Mouse (Mus musculus) spleen, adult 2 months (tissue): ENCODE data around the gene 5830473C10Rik.

Source experiments
- CTCF ChIP-seq: fragments of 200-500 bp; IDR thresholded peaks from 2 replicates; pipeline ENCODE4 v1.5.1; 2011; ENCODE audit warnings: mild to moderate bottlenecking, inconsistent platforms; ENCODE audit not compliant: insufficient read depth, insufficient read length, insufficient replicate concordance; ENCODE audit errors: extremely low read depth
- POLR2A ChIP-seq: fragments of 200-500 bp; IDR thresholded peaks from 2 replicates; pipeline ENCODE4 v1.6.1; 2011; ENCODE audit warnings: low read depth, low read length, inconsistent platforms

GRCm38 (mm10) chr5:90560743-90561142 lies at the start of gene 5830473C10Rik:
- TF ChIP-seq CTCF (no peak), POLR2A (no peak)
